Mouse (Mus musculus) liver, embryonic 14.5 days (tissue): Measurements from ENCODE around the gene Inca1. TPM values are rescaled to one million over a fixed set of nuclear protein-coding genes. Genes with fewer than 3 reads are reported as not detected.

Experiments
- ATAC-seq: fragments of 200-750 bp; cut with Nextera tagmentation; 2 replicates; pipeline ENCODE4 v1.8.0; 2017; ENCODE audit warnings: moderate number of reproducible peaks, mild to moderate bottlenecking, moderate library complexity; ENCODE audit not compliant: insufficient read depth
- DNase-seq, 3 experiments: peaks; one replicate each; pipeline ENCODE4 v3.0.0-alpha.2; 2012 to 2013; ENCODE audit warnings: low read depth in 3 of 3, low spot score in 3 of 3
- H3K27ac ChIP-seq: fragments of 300-500 bp; sonication (generic); 2 replicates; pipeline ENCODE4 v1.5.1; 2014; ENCODE audit warnings: moderate library complexity, mild to moderate bottlenecking, control low read depth, inconsistent platforms
- H3K27me3 ChIP-seq: fragments of 300-500 bp; sonication (generic); 2 replicates; pipeline ENCODE4 v1.6.1; 2014; ENCODE audit warnings: mild to moderate bottlenecking, low read length, moderate library complexity; ENCODE audit not compliant: control insufficient read depth, insufficient read depth
- H3K36me3 ChIP-seq: fragments of 300-500 bp; sonication (generic); replicated peaks from 2 replicates; pipeline ENCODE4 v1.6.1; 2014; ENCODE audit warnings: low read depth; ENCODE audit not compliant: control insufficient read depth, insufficient read depth
- H3K4me1 ChIP-seq, 2 experiments: fragments of 200-500 bp in 1 of 2; fragments of 300-500 bp in 1 of 2; sonication (generic) in 1 of 2; replicated peaks; 2 replicates each; pipeline ENCODE4 v1.6.1; 2012 to 2014; ENCODE audit warnings: antibody characterized with exemption in 1 of 2, inconsistent platforms in 1 of 2, low read length in 1 of 2; ENCODE audit not compliant: control insufficient read depth in 2 of 2, insufficient read depth in 2 of 2
- H3K4me2 ChIP-seq: fragments of 300-500 bp; sonication (generic); 2 replicates; pipeline ENCODE4 v1.6.1; 2014; ENCODE audit warnings: low read depth, mild to moderate bottlenecking, control low read depth, moderate library complexity
- H3K4me3 ChIP-seq, 2 experiments: fragments of 200-500 bp in 1 of 2; fragments of 300-500 bp in 1 of 2; sonication (generic) in 1 of 2; 2 replicates each; pipeline ENCODE4 v1.5.1; 2012 to 2014; ENCODE audit warnings: low read depth in 2 of 2, low read length in 2 of 2, mild to moderate bottlenecking in 2 of 2, control low read depth in 1 of 2, inconsistent platforms in 1 of 2, moderate library complexity in 1 of 2; ENCODE audit not compliant: insufficient read depth in 1 of 2
- H3K9ac ChIP-seq: fragments of 300-500 bp; sonication (generic); replicated peaks from 2 replicates; pipeline ENCODE4 v1.6.1; 2014; ENCODE audit warnings: mild to moderate bottlenecking, control low read depth, moderate library complexity
- H3K9me3 ChIP-seq: fragments of 300-500 bp; sonication (generic); 2 replicates; pipeline ENCODE4 v1.6.1; 2016; ENCODE audit warnings: low read length, mixed read lengths; ENCODE audit not compliant: control insufficient read depth
- CTCF ChIP-seq: IDR thresholded peaks from 2 replicates; pipeline ENCODE4 v1.5.1; 2016; ENCODE audit warnings: antibody characterized with exemption, low read depth, control low read depth
- EP300 ChIP-seq: IDR thresholded peaks from 2 replicates; pipeline ENCODE4 v1.6.1; 2016; ENCODE audit warnings: antibody characterized with exemption, low read depth
- WGBS: fragments of 180-500 bp; shearing (Covaris S2); extraction: QIAGEN DNeasy Blood & Tissue Kit; methylation state at CpG from one replicate; pipeline ENCODE4 v1.1.7; 2014; ENCODE audit not compliant: insufficient replicate concordance; 5-methylcytosine and 5-hydroxymethylcytosine counted together
- polyA plus RNA-seq, 2 experiments: library from polyadenylated mRNA; depleted of rRNA in 1 of 2; stranded (reverse) in 1 of 2; unstranded in 1 of 2; fragments of >200 nt; fragmentation: Nextera tagmentation in 1 of 2; extraction: Ambion mirVana in 1 of 2; gene quantifications; 2 replicates each; pipeline versions ENCODE4 v1.2.1 to v1.2.3; 2012 to 2014

The Inca1 gene
- polyA plus RNA-seq, 2 experiments, result 0.63 to 0.71 TPM

GRCm38 (mm10) chr11:70663101-70663500 lies 36.9 kb downstream of the Inca1 start:
- 87% methylated on average over 8 of the region's 8 CpGs for WGBS
- no peak overlapping the region for H3K27ac ChIP-seq
- TF ChIP-seq EP300 (no peak), CTCF (no peak)
- no peak for ATAC-seq
- DNase-seq, result no peak
- H3K4me2 ChIP-seq, result no peak overlapping the region
- no peak overlapping the region for H3K9ac ChIP-seq
- H3K9me3 ChIP-seq, result no peaks in the 10 kb centered on the region
- H3K27me3 ChIP-seq, result no peaks in the 10 kb centered on the region
- H3K36me3 ChIP-seq, result peaks cover 17% of the 10 kb centered on the region
- H3K4me3 ChIP-seq, result no peak overlapping the region
- H3K4me1 ChIP-seq, result peaks cover 8% of the 10 kb centered on the region in 2 experiments

GRCm38 (mm10) chr11:70660571-70660970 lies 39.4 kb downstream of the Inca1 start:
- Histone ChIP-seq H3K4me1 (peaks cover 15 to 16% of the 10 kb centered on the region in 2 experiments), H3K36me3 (peaks cover 17% of the 10 kb centered on the region), H3K9ac (no peak overlapping the region), H3K9me3 (no peaks in the 10 kb centered on the region), H3K4me3 (no peak overlapping the region), H3K4me2 (no peak overlapping the region), H3K27me3 (no peaks in the 10 kb centered on the region; the same call in 1 of the 2 replicates), H3K27ac (no peak overlapping the region)
- TF ChIP-seq CTCF, result no peak
- no peak for TF ChIP-seq EP300
- 79% methylated on average over 8 of the region's 8 CpGs for WGBS
- no peak for ATAC-seq
- DNase-seq, result no peak

DNA sequence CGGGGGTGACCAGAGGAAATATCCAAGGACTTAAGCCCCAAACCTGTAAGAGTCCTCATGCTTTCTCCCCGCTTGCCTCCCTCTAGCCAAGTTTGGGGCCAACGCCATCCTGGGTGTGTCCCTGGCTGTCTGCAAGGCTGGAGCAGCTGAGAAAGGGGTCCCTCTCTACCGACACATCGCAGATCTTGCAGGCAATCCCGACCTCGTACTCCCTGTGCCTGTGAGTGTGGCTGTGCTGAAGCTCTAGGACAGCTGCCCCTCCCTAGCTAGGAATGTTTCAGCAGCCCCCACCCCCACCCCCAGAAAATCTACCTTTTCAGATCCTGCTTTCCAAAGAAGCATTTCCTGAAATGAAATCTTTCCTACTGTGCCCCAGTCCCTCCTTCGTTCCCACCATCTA lies 41.0 kb downstream of the Inca1 start:
- no peak overlapping the region for H3K27ac ChIP-seq
- no peak overlapping the region for H3K4me2 ChIP-seq
- no peak overlapping the region for H3K4me3 ChIP-seq
- TF ChIP-seq CTCF (no peak), EP300 (no peak)
- H3K27me3 ChIP-seq, result no peaks in the 10 kb centered on the region; the same call in 1 of the 2 replicates
- H3K9ac ChIP-seq, result no peak overlapping the region
- H3K36me3 ChIP-seq, result peaks cover 5% of the 10 kb centered on the region
- 59% methylated on average over 8 of the region's 8 CpGs for WGBS
- no peaks in the 10 kb centered on the region for H3K9me3 ChIP-seq
- ATAC-seq (no peak), DNase-seq (no peak)
- H3K4me1 ChIP-seq, result peaks cover 15 to 20% of the 10 kb centered on the region in 2 experiments

DNA sequence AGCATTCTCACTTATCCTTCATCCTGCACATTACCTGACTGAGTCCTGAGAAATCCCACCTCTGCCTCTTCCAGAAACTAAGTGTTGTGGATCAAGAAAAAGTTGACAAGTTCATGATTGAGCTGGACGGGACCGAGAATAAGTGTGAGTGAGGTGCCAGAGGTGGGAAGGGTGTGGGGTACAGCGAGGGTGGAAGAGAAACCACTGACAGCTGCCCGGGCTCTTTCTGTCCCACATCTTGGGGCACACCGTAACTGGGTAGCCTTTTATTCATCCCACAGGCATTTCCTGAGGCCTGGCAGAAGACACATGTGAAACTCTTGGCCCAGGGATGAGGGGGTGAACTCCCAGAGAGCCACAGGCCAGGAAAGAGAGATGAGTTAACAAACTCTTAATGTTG lies 41.4 kb downstream of the Inca1 start:
- peaks cover 15 to 20% of the 10 kb centered on the region in 2 experiments for H3K4me1 ChIP-seq
- H3K4me2 ChIP-seq, result no peak overlapping the region
- WGBS, result 68% methylated on average over 5 of the region's 5 CpGs
- no peak overlapping the region for H3K27ac ChIP-seq
- DNase-seq, result no peak
- H3K9me3 ChIP-seq, result no peaks in the 10 kb centered on the region
- no peak for ATAC-seq
- TF ChIP-seq CTCF (no peak), EP300 (no peak)
- H3K9ac ChIP-seq, result no peak overlapping the region
- H3K27me3 ChIP-seq, result no peaks in the 10 kb centered on the region; the same call in 1 of the 2 replicates
- H3K36me3 ChIP-seq, result peaks cover 5% of the 10 kb centered on the region
- no peak overlapping the region for H3K4me3 ChIP-seq

GRCm38 (mm10) chr11:70657991-70658390 lies 42.0 kb downstream of the Inca1 start:
- WGBS, result 73% methylated on average over 9 of the region's 9 CpGs
- Histone ChIP-seq H3K4me1 (peaks cover 15 to 20% of the 10 kb centered on the region in 2 experiments), H3K9me3 (no peaks in the 10 kb centered on the region), H3K4me2 (no peak overlapping the region), H3K9ac (no peak overlapping the region), H3K4me3 (no peak overlapping the region), H3K27me3 (no peaks in the 10 kb centered on the region; the same call in 1 of the 2 replicates), H3K36me3 (peaks cover 2% of the 10 kb centered on the region), H3K27ac (no peak overlapping the region)
- TF ChIP-seq CTCF (no peak), EP300 (no peak)
- no peak for DNase-seq
- no peak for ATAC-seq
